Mouse (Mus musculus): ENCODE data around the gene Klhl3. TPM values are rescaled to one million over a fixed set of nuclear protein-coding genes. Genes with fewer than 3 reads are reported as not detected.

The Klhl3 gene
- total and polyA plus RNA-seq, 2 experiments, result 3.2 to 4.0 TPM

GRCm38 (mm10) chr13:58025701-58026414 is 87.5 kb downstream of the Klhl3 start:
- Histone ChIP-seq H3K79me2 (ENCODE audit: control insufficient read depth, insufficient read depth, low read length) (no peaks in the 10 kb centered on the region), H3K27me3 (ENCODE audit: control insufficient read depth, insufficient read depth, low read length) (no peaks in the 10 kb centered on the region), H3K4me3 (ENCODE audit: insufficient read depth, low read depth, low read length) (no peak overlapping the region), H3K9ac (ENCODE audit: low read depth, low read length) (no peak overlapping the region), H3K27ac (replicated peaks; ENCODE audit: insufficient read depth, low read depth, low read length) (no peak overlapping the region), H3K36me3 (ENCODE audit: control insufficient read depth, insufficient read depth, low read length) (peaks cover 3% of the 10 kb centered on the region; the same call in 1 of the 2 replicates), H3K4me1 (ENCODE audit: control insufficient read depth, insufficient read depth, low read length) (no peaks in the 10 kb centered on the region)
- no peak for DNase-seq (ENCODE audit: extremely low read depth, low read depth, low spot score)
- TF ChIP-seq POLR2A (IDR thresholded peaks at IDR 0.05; ENCODE audit: extremely low read depth, insufficient read depth, low read length) (no peak), CTCF (IDR thresholded peaks at IDR 0.05; ENCODE audit: low read depth, low read length) (no peak)
- 92% methylated on average over 16 of the region's 16 CpGs for WGBS

GRCm38 (mm10) chr13:58023726-58024453 is 89.5 kb downstream of the Klhl3 start:
- H3K27ac ChIP-seq (replicated peaks; ENCODE audit: insufficient read depth, low read depth, low read length), result no peak overlapping the region
- no peak overlapping the region for H3K4me3 ChIP-seq (ENCODE audit: insufficient read depth, low read depth, low read length)
- peaks cover 3% of the 10 kb centered on the region; the same call in 1 of the 2 replicates for H3K36me3 ChIP-seq (ENCODE audit: control insufficient read depth, insufficient read depth, low read length)
- no peaks in the 10 kb centered on the region for H3K79me2 ChIP-seq (ENCODE audit: control insufficient read depth, insufficient read depth, low read length)
- WGBS, result 91% methylated on average over 8 of the region's 8 CpGs
- no peak overlapping the region for H3K9ac ChIP-seq (ENCODE audit: low read depth, low read length)
- no peaks in the 10 kb centered on the region for H3K27me3 ChIP-seq (ENCODE audit: control insufficient read depth, insufficient read depth, low read length)
- H3K4me1 ChIP-seq (ENCODE audit: control insufficient read depth, insufficient read depth, low read length), result no peaks in the 10 kb centered on the region
- no peak for TF ChIP-seq CTCF (IDR thresholded peaks at IDR 0.05; ENCODE audit: low read depth, low read length)
- TF ChIP-seq POLR2A (IDR thresholded peaks at IDR 0.05; ENCODE audit: extremely low read depth, insufficient read depth, low read length), result no peak
- no peak for DNase-seq (ENCODE audit: extremely low read depth, low read depth, low spot score)

GRCm38 (mm10) chr13:58023001-58023560 is 90.3 kb downstream of the Klhl3 start:
- no peaks in the 10 kb centered on the region for H3K27me3 ChIP-seq (ENCODE audit: control insufficient read depth, insufficient read depth, low read length)
- 95% methylated on average over 9 of the region's 9 CpGs for WGBS
- DNase-seq (ENCODE audit: extremely low read depth, low read depth, low spot score), result no peak
- no peaks in the 10 kb centered on the region for H3K4me1 ChIP-seq (ENCODE audit: control insufficient read depth, insufficient read depth, low read length)
- H3K9ac ChIP-seq (ENCODE audit: low read depth, low read length), result no peak overlapping the region
- TF ChIP-seq POLR2A (IDR thresholded peaks at IDR 0.05; ENCODE audit: extremely low read depth, insufficient read depth, low read length), result no peak
- no peak for TF ChIP-seq CTCF (IDR thresholded peaks at IDR 0.05; ENCODE audit: low read depth, low read length)
- H3K4me3 ChIP-seq (ENCODE audit: insufficient read depth, low read depth, low read length), result no peak overlapping the region
- H3K27ac ChIP-seq (replicated peaks; ENCODE audit: insufficient read depth, low read depth, low read length), result no peak overlapping the region
- H3K79me2 ChIP-seq (ENCODE audit: control insufficient read depth, insufficient read depth, low read length), result no peaks in the 10 kb centered on the region
- H3K36me3 ChIP-seq (ENCODE audit: control insufficient read depth, insufficient read depth, low read length), result peaks cover 3% of the 10 kb centered on the region; the same call in 1 of the 2 replicates

- no peak overlapping the region for H3K27ac ChIP-seq (replicated peaks; ENCODE audit: insufficient read depth, low read depth, low read length)
- no peak for DNase-seq (ENCODE audit: extremely low read depth, low read depth, low spot score)
- H3K4me1 ChIP-seq (ENCODE audit: control insufficient read depth, insufficient read depth, low read length), result no peaks in the 10 kb centered on the region
- WGBS, result 89% methylated on average over 10 of the region's 10 CpGs
- TF ChIP-seq POLR2A (IDR thresholded peaks at IDR 0.05; ENCODE audit: extremely low read depth, insufficient read depth, low read length) (no peak), CTCF (IDR thresholded peaks at IDR 0.05; ENCODE audit: low read depth, low read length) (no peak)
- H3K27me3 ChIP-seq (ENCODE audit: control insufficient read depth, insufficient read depth, low read length), result no peaks in the 10 kb centered on the region
- no peak overlapping the region for H3K9ac ChIP-seq (ENCODE audit: low read depth, low read length)
- H3K79me2 ChIP-seq (ENCODE audit: control insufficient read depth, insufficient read depth, low read length), result no peaks in the 10 kb centered on the region
- no peak overlapping the region for H3K4me3 ChIP-seq (ENCODE audit: insufficient read depth, low read depth, low read length)
- peaks cover 3% of the 10 kb centered on the region; the same call in 1 of the 2 replicates for H3K36me3 ChIP-seq (ENCODE audit: control insufficient read depth, insufficient read depth, low read length)
These were observed 93.0 kb downstream of the Klhl3 start for GRCm38 (mm10) chr13:58020428-58020827.

GRCm38 (mm10) chr13:58017298-58017697 is 96.1 kb downstream of the Klhl3 start:
- Histone ChIP-seq H3K36me3 (ENCODE audit: control insufficient read depth, insufficient read depth, low read length) (peaks cover 3% of the 10 kb centered on the region; the same call in 1 of the 2 replicates), H3K4me1 (ENCODE audit: control insufficient read depth, insufficient read depth, low read length) (no peaks in the 10 kb centered on the region), H3K9ac (ENCODE audit: low read depth, low read length) (no peak overlapping the region), H3K27ac (replicated peaks; ENCODE audit: insufficient read depth, low read depth, low read length) (no peak overlapping the region), H3K79me2 (ENCODE audit: control insufficient read depth, insufficient read depth, low read length) (no peaks in the 10 kb centered on the region), H3K27me3 (ENCODE audit: control insufficient read depth, insufficient read depth, low read length) (no peaks in the 10 kb centered on the region), H3K4me3 (ENCODE audit: insufficient read depth, low read depth, low read length) (no peak overlapping the region)
- DNase-seq (ENCODE audit: extremely low read depth, low read depth, low spot score), result no peak
- no peak for TF ChIP-seq CTCF (IDR thresholded peaks at IDR 0.05; ENCODE audit: low read depth, low read length)
- TF ChIP-seq POLR2A (IDR thresholded peaks at IDR 0.05; ENCODE audit: extremely low read depth, insufficient read depth, low read length), result no peak
- 77% methylated on average over 6 of the region's 6 CpGs for WGBS
